Mouse (Mus musculus): ENCODE results near the gene Cdh6. TPM values are rescaled to one million over a fixed set of nuclear protein-coding genes. Genes with fewer than 3 reads are reported as not detected.
A peak's percentile ranks its signal among the peaks of the same experiment; 100 is the strongest.

Gene Cdh6
- 1.6 TPM in 2 replicates for polyA plus RNA-seq (2015; fragmentation: Nextera tagmentation; extraction: Ambion mirVana)

DNA sequence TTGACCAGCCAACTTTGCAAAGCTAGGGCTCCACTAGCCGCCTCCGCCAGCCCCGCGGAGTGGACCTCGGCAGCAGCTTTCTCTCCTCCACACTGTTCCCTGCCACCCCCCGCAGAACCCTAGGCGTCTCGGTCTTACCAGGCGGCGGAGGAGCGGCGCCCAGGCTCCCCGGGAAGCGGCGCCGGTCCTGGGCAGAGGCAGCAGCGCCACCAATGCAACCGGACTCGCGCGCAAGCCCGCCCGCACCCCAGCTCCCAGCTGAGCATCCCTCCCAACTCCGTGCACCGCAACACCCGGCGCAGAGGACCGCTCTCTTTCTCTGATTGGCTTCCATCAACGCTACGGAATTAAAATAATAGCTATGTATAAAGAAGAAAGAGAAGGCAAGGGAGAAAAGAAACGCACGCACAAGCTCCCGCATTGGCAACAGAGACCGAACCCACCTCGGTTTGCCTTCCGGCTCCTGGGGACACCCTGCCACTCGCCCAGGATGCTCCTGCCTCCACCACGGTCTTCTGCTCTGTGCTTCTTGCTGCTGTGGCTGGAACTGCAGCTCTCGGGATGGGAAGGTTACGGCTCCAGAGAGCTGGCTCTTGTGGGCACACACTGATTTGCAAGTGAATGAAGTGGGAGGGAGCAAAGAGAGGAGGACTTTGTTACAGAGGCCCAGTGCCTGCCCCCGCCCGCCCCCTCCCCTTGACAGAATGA is at the start of gene Cdh6:
Gene Cdh6, minus strand, starts transcription at position 605 of the 708 bp plus-strand sequence.
- Histone ChIP-seq H3K9me3 (replicated peaks) (no peaks in the 10 kb centered on the region), H3K27me3 (0 out of 2 replicates have a peak, but pooled peaks cover 6% of the 10 kb centered on the region), H3K4me1 (replicated peaks) (peaks cover 9% of the 10 kb centered on the region), H3K36me3 (no peaks in the 10 kb centered on the region), H3K4me3 (peak within 1 kb of the TSS; percentile 63), H3K27ac (peak within 1 kb of the TSS; percentile 27), H3K4me2 (peak within 1 kb of the TSS; percentile 96), H3K9ac (peak within 1 kb of the TSS; percentile 54)
- WGBS, result 1% methylated on average over 42 of the region's 42 CpGs
- peak; percentile 80 for ATAC-seq (replicated peaks; ENCODE audit: insufficient number of reproducible peaks, insufficient read depth, low FRiP score, low read depth)

DNA sequence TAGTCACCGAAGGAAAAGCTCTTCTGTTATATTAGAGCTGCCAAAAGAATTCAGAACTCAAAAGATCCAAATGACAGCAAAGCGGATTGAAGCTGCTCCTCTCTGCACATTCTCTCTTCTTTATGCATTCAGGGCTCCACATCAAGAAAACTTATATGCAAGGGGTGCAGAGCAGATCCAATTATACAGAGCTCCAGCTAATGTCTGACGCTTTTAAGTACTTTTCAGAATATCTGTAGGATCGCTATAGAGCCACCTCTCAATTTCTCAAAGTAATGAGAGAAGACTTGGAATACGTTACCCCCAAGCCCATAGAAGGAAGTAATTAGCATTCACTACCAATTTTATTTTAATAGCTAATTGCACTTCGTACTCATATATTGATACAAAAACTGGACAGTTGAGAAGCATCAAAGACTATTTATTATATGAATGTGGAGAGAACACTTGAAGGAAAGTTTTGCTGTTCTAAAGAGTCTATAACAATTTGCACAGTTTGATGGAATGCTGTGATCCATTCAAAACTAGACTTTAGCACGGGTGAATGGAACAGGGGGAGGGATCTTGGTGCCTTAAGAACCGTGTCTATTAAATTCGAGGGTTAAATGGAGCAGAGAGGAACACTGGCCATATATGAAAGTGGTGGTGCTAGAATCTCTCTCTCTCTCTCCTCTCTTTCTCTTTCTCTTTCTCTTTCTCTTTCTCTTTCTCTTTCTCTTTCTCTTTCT is 46.4 kb upstream of the Cdh6 start:
- Histone ChIP-seq H3K4me3 (no peak overlapping the region), H3K9ac (no peak overlapping the region), H3K4me1 (replicated peaks) (0 out of 2 replicates have a peak, but pooled peaks cover 3% of the 10 kb centered on the region), H3K36me3 (no peaks in the 10 kb centered on the region), H3K27me3 (no peaks in the 10 kb centered on the region), H3K9me3 (replicated peaks) (no peaks in the 10 kb centered on the region), H3K27ac (no peak overlapping the region), H3K4me2 (no peak overlapping the region)
- ATAC-seq (replicated peaks; ENCODE audit: insufficient number of reproducible peaks, insufficient read depth, low FRiP score, low read depth), result no peak
- 80% methylated on average over 9 of the region's 9 CpGs for WGBS

DNA sequence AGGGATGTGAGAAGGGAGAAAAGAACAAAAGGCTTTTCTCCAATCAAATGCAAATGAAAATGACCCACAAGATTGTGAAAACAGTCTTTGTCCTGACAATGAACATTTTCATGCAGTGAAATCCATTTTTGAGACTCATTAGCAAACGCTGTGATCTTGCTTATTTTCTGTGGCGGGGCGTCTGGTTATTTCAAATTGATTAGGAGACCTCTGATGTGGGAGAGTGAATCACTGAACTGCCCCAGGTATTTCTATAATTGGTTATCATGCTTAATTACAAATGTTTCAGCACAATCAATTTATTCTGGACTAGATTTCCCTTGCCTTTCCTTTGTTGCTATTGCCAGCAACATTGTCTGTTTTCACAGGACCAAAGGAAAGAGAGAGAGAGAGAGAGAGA is 44.3 kb upstream of the Cdh6 start:
- Histone ChIP-seq H3K9ac (no peak overlapping the region), H3K4me3 (no peak overlapping the region), H3K9me3 (replicated peaks) (no peaks in the 10 kb centered on the region), H3K36me3 (no peaks in the 10 kb centered on the region), H3K4me2 (no peak overlapping the region), H3K27me3 (no peaks in the 10 kb centered on the region), H3K4me1 (replicated peaks) (0 out of 2 replicates have a peak, but pooled peaks cover 3% of the 10 kb centered on the region), H3K27ac (no peak overlapping the region)
- 86% methylated on average over 3 of the region's 3 CpGs for WGBS
- no peak for ATAC-seq (replicated peaks; ENCODE audit: insufficient number of reproducible peaks, insufficient read depth, low FRiP score, low read depth)

DNA sequence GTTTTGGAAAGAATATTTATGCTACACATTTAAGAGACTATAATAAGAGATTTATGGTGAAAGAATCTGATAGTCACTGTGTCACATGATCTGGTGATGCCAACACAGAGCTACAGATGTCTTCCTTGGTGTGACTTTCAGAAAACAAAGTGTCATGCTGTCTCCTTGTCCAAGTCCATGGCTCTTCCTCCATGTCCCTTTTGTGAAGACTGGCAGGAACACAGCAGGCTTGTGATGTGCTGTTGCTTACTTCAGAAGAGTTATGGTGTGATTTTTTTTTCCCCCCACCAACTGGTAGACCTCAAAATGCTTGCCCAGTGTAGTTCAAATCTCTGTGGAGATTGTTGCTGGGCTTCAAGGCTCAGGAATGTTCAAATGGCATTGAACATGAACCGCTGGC is 43.7 kb upstream of the Cdh6 start:
- Histone ChIP-seq H3K4me1 (replicated peaks) (0 out of 2 replicates have a peak, but pooled peaks cover 3% of the 10 kb centered on the region), H3K27me3 (no peaks in the 10 kb centered on the region), H3K9ac (no peak overlapping the region), H3K4me3 (no peak overlapping the region), H3K27ac (no peak overlapping the region), H3K9me3 (replicated peaks) (no peaks in the 10 kb centered on the region), H3K4me2 (no peak overlapping the region), H3K36me3 (no peaks in the 10 kb centered on the region)
- no peak for ATAC-seq (replicated peaks; ENCODE audit: insufficient number of reproducible peaks, insufficient read depth, low FRiP score, low read depth)
- 92% methylated on average over 1 of the region's 1 CpGs for WGBS

DNA sequence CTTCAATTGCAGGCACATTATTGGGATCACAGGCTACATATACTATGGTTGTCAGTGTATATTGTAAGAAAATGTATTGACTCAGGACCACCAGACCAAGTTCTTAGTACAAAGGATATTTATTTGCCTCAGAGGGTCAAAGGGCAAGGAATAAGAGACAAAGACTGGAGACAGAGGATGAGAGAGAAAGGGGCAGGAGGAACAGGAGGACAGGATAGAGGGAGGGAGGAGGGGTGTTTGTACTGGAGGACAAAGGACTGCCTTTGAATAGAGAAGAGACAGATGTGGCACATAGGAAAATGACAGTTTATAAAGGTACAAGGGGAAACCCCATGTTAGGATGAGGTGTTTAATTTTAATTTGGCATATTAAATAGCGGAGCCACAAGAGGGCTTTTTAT is 39.5 kb upstream of the Cdh6 start:
- no peaks in the 10 kb centered on the region for H3K27me3 ChIP-seq
- no peak overlapping the region for H3K4me3 ChIP-seq
- 93% methylated on average over 1 of the region's 1 CpGs for WGBS
- no peak overlapping the region for H3K4me2 ChIP-seq
- no peaks in the 10 kb centered on the region for H3K9me3 ChIP-seq (replicated peaks)
- 0 out of 2 replicates have a peak, but pooled peaks cover 3% of the 10 kb centered on the region for H3K4me1 ChIP-seq (replicated peaks)
- no peak for ATAC-seq (replicated peaks; ENCODE audit: insufficient number of reproducible peaks, insufficient read depth, low FRiP score, low read depth)
- no peak overlapping the region for H3K9ac ChIP-seq
- H3K27ac ChIP-seq, result no peak overlapping the region
- no peaks in the 10 kb centered on the region for H3K36me3 ChIP-seq

DNA sequence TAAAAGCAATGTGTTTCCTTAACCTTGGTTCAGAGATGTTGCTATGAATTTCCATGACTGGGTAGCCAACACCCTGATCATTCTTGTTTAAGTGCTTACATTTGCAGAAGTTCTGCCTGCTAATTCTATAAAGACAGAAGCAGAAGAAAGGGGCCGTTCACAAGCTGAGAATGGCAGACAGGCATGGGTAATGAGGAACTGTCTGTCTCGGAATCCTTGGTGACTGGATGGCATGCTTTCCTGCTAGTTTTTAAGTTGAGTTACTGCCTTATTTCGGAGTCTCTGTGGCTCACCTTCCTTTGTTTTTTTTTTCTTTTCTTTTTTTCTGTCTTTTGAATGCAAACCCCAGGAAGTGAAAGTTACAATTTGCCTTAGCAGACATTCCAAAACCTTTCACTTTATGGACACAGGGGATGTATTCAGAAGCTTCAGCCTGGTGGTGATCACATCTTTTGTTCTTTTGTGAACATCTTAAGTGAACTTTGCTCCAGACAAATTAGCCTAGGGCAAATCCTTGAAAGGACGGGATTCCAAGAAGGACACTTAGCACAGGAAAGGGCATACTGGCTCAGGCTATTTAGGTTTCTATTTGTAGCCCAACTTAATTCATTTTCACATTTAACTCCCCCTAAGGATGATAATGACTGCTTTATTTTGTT is 38.7 kb upstream of the Cdh6 start:
- no peak for ATAC-seq (replicated peaks; ENCODE audit: insufficient number of reproducible peaks, insufficient read depth, low FRiP score, low read depth)
- 57% methylated on average over 4 of the region's 4 CpGs for WGBS
- no peak overlapping the region for H3K4me3 ChIP-seq
- H3K9me3 ChIP-seq (replicated peaks), result no peaks in the 10 kb centered on the region
- H3K36me3 ChIP-seq, result no peaks in the 10 kb centered on the region
- H3K27ac ChIP-seq, result no peak overlapping the region
- 0 out of 2 replicates have a peak, but pooled peaks cover 3% of the 10 kb centered on the region for H3K4me1 ChIP-seq (replicated peaks)
- H3K4me2 ChIP-seq, result no peak overlapping the region
- H3K9ac ChIP-seq, result no peak overlapping the region
- H3K27me3 ChIP-seq, result no peaks in the 10 kb centered on the region

DNA sequence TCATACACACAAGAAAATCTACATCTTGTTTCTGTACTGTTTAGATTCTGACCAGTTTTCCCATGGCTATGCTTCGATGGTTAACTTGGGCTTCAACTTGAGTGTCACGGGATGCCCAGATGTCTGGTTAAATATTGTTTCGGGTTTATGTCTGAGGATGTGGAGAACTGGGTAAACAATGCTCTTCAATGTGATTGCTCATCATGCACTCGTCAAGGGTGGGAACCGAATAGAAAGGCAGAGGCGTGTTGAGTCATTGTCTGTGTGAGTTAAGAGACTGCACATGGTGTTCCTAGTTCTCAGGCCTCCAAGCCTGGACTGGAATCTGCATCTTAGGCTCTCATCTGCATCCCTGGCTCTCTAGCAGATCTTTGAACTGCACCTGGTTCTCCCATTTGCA is 36.7 kb upstream of the Cdh6 start:
- H3K9me3 ChIP-seq (replicated peaks), result no peaks in the 10 kb centered on the region
- WGBS, result 86% methylated on average over 6 of the region's 6 CpGs
- ATAC-seq (replicated peaks; ENCODE audit: insufficient number of reproducible peaks, insufficient read depth, low FRiP score, low read depth), result no peak
- H3K27me3 ChIP-seq, result no peaks in the 10 kb centered on the region
- H3K4me2 ChIP-seq, result no peak overlapping the region
- H3K36me3 ChIP-seq, result no peaks in the 10 kb centered on the region
- no peaks in the 10 kb centered on the region for H3K4me1 ChIP-seq (replicated peaks)
- no peak overlapping the region for H3K27ac ChIP-seq
- no peak overlapping the region for H3K9ac ChIP-seq
- H3K4me3 ChIP-seq, result no peak overlapping the region

DNA sequence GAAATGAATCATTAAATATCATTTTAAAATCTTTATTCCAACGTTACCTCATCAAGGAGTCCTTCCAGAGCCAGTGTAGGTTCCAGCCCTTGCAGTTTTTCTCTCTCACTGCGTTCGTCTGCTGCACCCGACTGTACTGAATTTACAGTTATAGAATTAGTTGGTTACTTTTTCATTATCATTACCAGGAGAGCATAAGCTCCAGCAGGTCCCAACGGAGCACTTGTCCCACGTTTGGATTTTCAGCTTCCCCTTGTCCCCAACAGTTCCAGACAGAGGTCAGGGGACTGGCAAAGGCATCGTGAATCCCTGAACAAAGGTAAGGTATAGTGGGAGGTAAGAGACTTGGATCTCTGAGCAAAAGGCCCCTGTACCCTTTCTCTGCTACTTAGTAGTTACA is 35.2 kb upstream of the Cdh6 start:
- no peaks in the 10 kb centered on the region for H3K4me1 ChIP-seq (replicated peaks)
- no peaks in the 10 kb centered on the region for H3K9me3 ChIP-seq (replicated peaks)
- H3K27ac ChIP-seq, result no peak overlapping the region
- no peaks in the 10 kb centered on the region for H3K36me3 ChIP-seq
- no peak overlapping the region for H3K4me2 ChIP-seq
- H3K27me3 ChIP-seq, result no peaks in the 10 kb centered on the region
- no peak overlapping the region for H3K4me3 ChIP-seq
- 77% methylated on average over 7 of the region's 7 CpGs for WGBS
- no peak overlapping the region for H3K9ac ChIP-seq
- ATAC-seq (replicated peaks; ENCODE audit: insufficient number of reproducible peaks, insufficient read depth, low FRiP score, low read depth), result no peak

DNA sequence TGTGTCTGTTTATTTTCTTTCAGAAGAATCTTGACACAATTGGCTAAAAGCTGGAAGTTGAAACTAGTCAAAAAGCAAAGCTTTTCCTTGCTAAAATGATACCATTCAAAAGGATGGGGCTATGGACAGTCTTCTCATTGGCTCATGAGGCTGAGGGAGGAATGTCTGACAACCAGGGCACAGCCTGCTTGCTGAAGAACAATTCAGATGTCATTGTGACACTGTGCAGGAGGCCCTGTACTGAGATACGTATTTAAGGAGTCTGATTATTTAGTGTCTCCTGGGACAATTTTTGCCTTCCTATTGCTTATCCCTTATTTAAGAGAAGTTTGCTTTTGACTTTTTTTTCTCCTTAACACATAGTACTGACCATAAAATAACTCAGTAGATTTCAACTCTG is 22.8 kb upstream of the Cdh6 start:
- no peak overlapping the region for H3K4me2 ChIP-seq
- no peaks in the 10 kb centered on the region for H3K36me3 ChIP-seq
- H3K4me1 ChIP-seq (replicated peaks), result peaks cover 5% of the 10 kb centered on the region; the same call in 1 of the 2 replicates
- peak; percentile 67; the same call in 1 of the 2 replicates for ATAC-seq (replicated peaks; ENCODE audit: insufficient number of reproducible peaks, insufficient read depth, low FRiP score, low read depth)
- H3K9me3 ChIP-seq (replicated peaks), result no peaks in the 10 kb centered on the region
- no peak overlapping the region for H3K4me3 ChIP-seq
- H3K27ac ChIP-seq, result no peak overlapping the region
- H3K9ac ChIP-seq, result no peak overlapping the region
- WGBS, result 19% methylated on average over 1 of the region's 1 CpGs
- no peaks in the 10 kb centered on the region for H3K27me3 ChIP-seq

DNA sequence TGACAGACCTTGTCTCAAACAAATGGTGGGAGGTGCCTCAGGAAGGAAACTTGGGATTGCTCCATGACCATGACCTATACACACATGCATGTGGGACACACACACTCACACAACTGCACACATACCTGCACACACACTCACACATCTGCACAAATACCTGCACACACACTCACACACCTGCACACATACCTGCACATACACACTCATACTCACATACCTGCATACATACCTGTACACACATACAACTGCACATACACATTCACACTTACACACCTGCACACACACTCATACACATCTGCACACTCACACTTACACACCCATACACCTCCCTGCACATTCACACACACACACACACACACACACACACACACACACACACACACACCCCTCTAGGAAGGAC is 20.6 kb upstream of the Cdh6 start:
- Histone ChIP-seq H3K27ac (no peak overlapping the region), H3K9me3 (replicated peaks) (no peaks in the 10 kb centered on the region), H3K4me3 (no peak overlapping the region), H3K4me2 (no peak overlapping the region), H3K36me3 (no peaks in the 10 kb centered on the region), H3K9ac (no peak overlapping the region), H3K27me3 (no peaks in the 10 kb centered on the region), H3K4me1 (replicated peaks) (peaks cover 5% of the 10 kb centered on the region; the same call in 1 of the 2 replicates)
- ATAC-seq (replicated peaks; ENCODE audit: insufficient number of reproducible peaks, insufficient read depth, low FRiP score, low read depth), result no peak

DNA sequence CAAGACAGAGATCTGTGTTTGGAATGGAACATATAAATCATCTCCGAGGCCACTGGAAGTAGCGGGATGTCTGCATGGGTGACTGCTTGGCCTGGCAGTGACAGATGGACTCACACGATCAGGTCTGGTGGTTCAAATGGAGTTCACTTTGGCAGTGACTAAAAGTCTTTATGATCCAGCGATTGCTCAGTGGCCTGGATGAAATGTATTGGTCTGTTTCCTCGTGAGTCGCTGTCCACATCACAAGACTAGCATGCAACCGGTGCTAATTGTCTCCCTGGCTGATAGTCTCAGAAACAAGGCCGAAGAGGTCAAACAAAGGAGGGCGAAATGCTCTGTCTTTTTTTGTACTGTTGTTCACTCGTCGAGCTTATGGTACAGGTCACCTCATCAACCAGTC is 19.6 kb upstream of the Cdh6 start:
- no peaks in the 10 kb centered on the region for H3K9me3 ChIP-seq (replicated peaks)
- no peaks in the 10 kb centered on the region for H3K27me3 ChIP-seq
- no peak overlapping the region for H3K4me3 ChIP-seq
- H3K36me3 ChIP-seq, result no peaks in the 10 kb centered on the region
- no peak overlapping the region for H3K9ac ChIP-seq
- no peak overlapping the region for H3K27ac ChIP-seq
- H3K4me2 ChIP-seq, result no peak overlapping the region
- peaks cover 5% of the 10 kb centered on the region; the same call in 1 of the 2 replicates for H3K4me1 ChIP-seq (replicated peaks)
- 51% methylated on average over 11 of the region's 11 CpGs for WGBS
- no peak for ATAC-seq (replicated peaks; ENCODE audit: insufficient number of reproducible peaks, insufficient read depth, low FRiP score, low read depth)

All from heart, embryonic 15.5 days (tissue).